Mouse (Mus musculus): Measurements from ENCODE around the gene Hfe2.
"Not testable (repeated sequence)": the region's sequence is repeated elsewhere in the genome, so short reads cannot be mapped to it uniquely, and the experiment has no call there.

DNA sequence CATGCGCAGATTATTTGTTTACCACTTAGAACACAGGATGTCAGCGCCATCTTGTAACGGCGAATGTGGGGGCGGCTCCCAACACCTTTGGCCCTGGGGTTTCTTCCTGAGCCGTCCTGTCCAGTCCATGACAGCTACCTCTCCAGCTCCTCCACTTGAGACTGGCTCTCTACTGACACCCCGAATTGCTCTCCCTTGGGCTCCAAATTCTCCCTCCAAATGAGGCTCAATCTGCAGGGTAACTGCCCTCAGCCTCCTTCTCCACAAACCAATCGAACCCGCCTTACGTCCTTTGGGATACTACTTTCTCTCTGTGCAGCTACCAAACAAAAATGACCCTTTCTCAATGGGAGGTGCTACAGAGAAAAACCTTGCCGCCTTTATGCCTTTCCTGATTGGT lies 30.5 kb upstream of the Hfe2 start:
- TF ChIP-seq POLR2A, CTCF (IDR thresholded peaks at IDR 0.05; ENCODE audit: insufficient read depth, low read depth, low read length): not testable (repeated sequence)
